Mouse (Mus musculus): ENCODE measurements at regions not wholly inside any gene's neighbourhood (a gene's known extent, or its start where the extent isn't known, plus 50 kb on each side); places are given as distances from the start of the nearest gene placed in this dataset.

DNA sequence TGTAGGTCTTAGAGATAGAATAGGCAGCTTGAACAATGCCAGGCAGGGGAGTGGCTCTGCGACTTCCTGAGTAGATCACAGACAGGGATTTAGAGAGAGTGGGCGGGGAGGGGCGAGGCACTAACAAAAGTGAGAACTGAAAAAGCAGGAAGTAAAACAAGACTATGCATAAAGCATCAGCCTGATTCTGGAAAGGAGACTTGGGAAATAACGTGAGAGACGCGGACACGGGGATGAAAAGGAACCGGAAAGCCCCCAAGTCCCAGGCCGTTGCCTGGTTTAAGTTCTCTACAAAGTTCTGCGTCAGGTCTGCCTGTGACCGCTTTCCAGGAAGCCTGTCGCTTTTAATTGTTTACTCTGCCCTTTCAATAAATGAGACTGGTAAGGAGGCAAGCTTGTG lies 86.3 kb downstream of the D16Ertd472e start:
- in situ Hi-C loops (cut with MboI), result no loop called here

DNA sequence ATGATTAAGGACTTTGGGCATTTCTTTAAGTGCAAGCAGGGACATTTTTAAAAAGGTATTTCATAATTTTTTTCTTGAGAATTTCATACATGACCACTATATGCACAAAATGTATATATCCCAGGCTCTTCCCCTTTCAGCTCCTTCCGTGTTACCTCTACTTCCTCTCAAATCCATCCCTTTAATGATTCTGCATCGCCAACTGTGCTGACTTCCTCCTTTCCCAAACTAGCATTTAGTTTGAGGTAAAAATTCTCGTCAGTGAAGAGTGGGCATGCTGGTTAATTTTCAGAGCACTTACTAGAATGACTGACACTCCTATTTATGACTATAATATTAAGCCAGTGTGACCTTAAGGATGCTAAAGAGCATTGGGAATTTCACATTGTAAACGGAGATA lies 86.9 kb downstream of the D16Ertd472e start:
- in situ Hi-C loops (cut with MboI), result no loop called here

DNA sequence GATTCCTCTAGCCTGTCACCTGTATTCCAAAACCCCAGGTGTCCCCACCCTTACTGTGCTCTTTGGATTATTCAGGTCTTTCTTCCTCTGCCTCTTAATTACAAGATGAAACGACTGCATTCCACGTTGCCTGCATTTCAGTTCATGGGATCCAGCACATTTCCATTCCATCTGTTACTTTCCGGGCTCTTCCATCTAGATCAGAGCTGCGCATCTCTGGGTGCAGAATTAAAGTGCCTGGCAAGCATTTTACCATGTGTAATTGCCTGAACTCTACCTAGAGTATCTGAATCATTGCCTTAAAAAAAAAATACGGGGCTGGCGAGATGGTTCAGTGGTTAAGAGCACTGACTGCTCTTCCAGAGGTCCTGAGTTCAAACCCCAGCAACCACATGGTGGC lies 90.0 kb downstream of the D16Ertd472e start:
- in situ Hi-C loops (cut with MboI), result no loop called here

DNA sequence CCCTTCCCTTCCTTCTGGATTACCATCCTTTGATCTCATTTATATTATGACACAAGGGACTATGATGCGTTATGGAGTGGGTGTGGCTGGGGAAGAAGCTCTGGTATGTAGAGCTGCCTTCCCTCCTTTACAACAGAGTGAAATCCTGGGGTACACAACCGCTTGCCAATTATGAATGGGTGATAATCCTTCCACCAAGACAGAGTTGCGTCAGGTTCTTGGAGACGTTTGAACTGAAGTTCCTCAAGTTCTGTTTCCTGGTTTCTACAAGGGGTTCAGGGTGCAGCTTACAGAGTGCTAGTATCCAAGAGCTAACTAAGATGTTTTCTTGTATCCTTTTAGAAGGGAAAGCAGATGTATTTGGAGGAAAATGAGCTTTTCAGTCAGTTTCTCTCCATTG lies 92.2 kb downstream of the D16Ertd472e start:
- in situ Hi-C loops (cut with MboI), result no loop called here

DNA sequence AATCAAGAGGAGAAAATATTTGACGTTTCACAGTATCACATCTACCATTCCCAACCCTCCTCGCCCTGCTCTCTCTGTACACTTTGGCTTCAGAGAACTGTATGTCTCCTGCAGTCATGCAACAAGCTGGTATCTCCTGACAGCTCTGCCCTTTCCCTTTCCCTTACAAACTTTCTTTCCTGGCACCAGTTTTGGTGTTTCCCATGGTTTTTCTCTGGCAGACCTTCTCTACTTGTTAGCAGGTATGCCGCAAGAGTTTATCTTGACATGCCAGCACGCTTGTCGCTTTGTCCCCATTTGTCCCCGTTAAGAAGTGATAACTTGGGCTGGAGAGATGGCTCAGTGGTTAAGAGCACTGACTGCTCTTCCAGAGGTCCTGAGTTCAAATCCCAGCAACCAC lies 94.9 kb downstream of the D16Ertd472e start:
- in situ Hi-C loops (cut with MboI), result no loop called here

DNA sequence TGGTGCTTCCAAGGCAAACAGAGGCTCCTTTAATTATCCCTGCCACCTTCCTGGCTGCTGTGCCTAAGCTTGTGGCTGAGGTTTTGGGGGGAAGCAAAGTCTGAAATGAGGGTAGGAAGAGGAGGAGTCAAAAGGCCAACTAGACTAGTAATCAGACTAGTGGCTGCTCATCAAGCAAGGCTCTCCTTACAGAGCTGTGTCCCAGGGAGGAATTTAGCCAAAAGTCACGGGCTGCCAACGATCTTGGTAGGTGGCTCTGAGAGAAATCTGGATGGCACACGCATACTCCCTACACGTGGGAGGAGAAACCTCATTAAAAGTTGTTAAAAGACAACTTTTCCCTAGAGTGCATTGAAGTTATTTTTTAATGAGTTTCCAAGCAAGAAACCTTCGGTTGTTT lies 95.4 kb downstream of the D16Ertd472e start:
- in situ Hi-C loops (cut with MboI), result no loop called here

DNA sequence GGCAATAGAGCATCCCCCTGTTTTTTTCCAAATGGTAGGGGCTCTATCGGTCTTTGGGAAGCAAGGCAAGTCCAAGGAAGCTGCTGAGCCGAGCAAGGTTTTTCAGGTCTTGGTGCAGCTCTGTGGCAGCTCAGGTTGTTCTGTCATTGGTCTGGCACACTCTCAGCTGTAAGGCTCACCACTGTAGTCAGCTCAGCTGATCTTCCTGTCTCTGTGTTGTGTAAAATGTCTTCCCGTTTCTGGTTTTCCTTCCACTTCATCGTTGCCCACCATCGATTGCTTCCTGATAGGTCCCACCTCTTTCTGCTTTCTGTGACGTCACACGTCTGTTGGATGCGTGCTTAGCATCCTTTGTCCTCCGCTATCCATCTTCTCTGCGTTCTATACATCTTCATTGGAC lies 96.2 kb downstream of the D16Ertd472e start:
- in situ Hi-C loops (cut with MboI), result no loop called here

DNA sequence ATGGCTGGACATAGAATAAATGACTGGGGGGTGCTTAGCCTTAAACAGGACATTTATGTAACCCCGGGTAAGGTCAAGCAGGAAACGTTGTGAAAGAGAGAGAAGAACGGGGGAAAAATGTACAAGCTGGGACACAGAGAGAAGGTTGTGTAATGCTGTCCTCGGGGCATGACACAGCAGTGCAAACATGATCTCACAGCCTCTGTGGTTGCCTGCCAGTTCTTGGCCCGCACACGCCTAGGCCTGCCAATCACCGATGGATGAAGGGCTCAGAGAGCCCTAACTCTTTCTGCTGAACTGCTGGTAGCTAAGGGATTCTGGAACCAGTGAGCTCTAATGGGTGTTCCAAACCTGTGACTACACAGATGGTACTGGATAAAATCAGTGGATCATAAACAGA lies 96.5 kb upstream of the Btg3 start:
- in situ Hi-C loops (cut with MboI), result no loop called here

DNA sequence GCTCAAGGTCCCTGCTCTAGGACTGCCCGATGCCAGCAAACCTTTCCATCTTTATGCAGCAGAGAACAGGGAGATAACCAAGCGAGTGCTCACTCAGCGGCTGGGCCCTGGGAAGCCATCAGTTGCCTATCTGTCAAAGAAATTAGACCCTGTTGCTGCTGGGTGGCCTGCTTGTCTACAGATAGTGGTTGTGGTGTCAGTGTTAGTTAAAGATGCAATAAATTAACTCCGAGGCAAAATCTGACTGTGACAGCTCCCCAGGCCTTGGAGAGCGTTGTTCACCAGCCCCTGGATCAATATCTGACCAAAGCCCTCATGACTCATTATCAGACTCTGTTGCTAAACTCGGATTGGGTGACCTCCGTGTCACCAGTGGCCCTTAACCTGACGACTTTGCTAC lies 83.0 kb upstream of the Btg3 start:
- in situ Hi-C loops (cut with MboI), result loop anchor here (10.0 kb wide), 1 partner anchor 175 kb away; no protein-coding TSS in a partner anchor

DNA sequence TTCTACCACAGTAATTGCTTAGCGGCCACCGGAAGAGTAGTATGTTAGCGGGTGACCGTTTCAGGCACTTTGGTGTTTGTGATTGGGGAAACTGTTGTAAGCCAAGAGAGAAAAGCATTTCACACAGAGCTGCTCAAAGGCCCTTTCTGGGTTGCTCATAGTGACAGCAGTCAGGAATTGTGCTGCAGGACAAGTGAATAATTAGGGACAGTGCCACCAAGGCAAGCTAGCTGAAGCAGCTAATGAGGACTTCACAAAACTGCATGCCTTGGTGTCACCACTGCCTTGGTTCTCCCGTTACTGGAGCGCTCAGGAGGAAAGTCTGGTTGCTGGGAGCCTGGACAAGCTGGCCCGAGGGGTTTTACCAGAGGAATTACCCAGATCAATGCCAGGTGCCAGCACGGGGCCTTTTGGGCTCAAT lies 80.7 kb upstream of the Btg3 start:
- in situ Hi-C loops (cut with MboI), result loop anchor here (10.0 kb wide), 1 partner anchor 177 kb away; no protein-coding TSS in a partner anchor

DNA sequence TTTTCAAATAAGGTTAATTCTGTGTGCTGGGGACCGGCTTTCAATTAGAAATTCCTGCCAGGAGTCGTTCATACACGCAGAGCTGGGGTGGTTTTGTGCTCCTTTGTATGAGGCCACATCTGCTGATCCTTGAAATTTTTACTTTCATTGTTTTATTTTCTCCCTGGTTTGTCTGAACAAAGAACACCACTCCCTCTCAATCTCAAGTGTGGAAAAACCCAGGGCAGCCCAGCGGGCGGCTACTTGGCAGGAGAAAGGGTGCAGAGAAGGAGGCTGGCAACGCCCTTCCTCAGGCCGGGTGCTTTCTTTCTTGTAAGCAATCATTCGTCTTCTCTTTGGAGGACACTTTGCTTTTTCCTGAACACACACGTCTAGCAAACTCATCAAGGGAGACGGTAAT lies 79.4 kb upstream of the Btg3 start:
- in situ Hi-C loops (cut with MboI), result loop anchor here (10.0 kb wide), 1 partner anchor 178 kb away; no protein-coding TSS in a partner anchor

DNA sequence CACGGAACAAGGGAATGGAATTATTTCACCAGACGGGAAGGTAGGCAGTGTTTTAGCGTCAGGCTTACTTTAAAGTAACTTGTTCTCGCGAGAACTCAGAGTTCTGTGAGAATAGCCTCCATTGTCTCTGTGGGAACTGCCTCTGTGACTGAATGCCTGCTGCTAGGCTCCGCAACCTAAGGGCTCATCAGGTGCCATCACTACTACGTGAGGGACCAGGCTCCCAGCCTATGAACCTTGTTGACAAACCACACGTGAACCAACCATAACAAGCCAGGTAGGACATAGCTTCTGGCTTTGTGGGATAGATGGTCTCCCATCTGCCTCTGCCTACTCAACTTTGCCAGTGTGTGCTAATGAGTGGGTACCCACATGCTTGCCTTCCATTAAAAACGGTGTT lies 77.5 kb upstream of the Btg3 start:
- in situ Hi-C loops (cut with MboI), result loop anchor here (10.0 kb wide), 1 partner anchor 180 kb away; no protein-coding TSS in a partner anchor

DNA sequence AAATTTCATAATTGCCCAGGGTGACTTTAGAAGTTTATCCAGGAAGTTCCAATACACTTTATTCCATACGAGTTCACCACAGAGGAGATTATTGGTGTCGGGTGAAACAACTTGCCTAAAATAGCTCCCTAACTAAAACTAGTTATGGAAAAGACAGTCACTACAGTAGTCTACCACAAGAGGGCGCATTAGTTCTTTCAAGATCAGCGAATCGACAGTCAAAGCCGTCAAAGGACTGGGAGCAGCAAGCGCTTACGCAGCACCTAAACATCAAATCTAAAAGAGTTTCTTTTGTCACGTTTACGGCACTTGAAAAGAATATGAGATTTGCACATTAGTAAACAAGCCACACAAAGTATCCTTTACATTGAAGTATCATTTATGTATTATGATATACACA lies 75.3 kb upstream of the Btg3 start:
- in situ Hi-C loops (cut with MboI), result loop anchor here (10.0 kb wide), 1 partner anchor 182 kb away; no protein-coding TSS in a partner anchor

DNA sequence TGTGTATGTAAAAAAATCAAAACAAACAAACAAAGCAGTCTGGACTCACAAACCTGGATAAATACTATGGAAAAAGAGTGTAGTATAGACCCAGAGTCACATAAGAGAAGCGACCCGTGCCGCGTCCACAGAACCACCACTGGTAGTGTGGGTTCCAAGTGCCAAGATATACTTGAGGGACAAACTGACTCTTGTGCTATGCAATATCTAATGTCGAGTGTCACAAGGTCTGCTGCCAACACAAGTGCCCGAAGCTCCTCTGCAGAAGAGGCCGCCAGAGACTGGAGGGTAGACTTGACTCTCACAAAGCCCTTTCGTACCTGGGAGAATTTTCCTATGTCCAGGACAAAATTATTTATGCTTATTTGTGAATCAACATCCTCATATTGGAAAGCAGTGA lies 74.8 kb upstream of the Btg3 start:
- in situ Hi-C loops (cut with MboI), result loop anchor here (10.0 kb wide), 1 partner anchor 183 kb away; no protein-coding TSS in a partner anchor

DNA sequence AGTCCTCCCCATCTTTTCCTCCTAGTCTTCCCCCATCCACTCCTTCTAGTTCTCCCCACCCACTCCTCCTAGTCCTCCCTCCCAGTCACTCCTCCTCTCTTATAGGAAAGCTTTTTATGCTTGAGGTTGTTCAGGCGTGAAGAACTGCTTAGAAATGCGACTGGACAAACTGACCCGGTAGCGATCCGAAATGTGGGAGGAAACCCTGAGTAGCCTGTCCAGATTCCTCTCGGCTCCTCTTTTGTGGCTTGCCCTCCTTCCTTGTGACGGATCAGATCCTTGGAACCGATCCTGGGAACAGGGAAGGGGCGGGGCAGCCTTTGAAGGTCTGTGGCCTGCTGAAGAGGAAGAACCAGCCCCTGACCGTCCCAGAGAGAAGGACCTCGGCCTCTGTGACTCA lies 74.3 kb upstream of the Btg3 start:
- in situ Hi-C loops (cut with MboI), result loop anchor here (10.0 kb wide), 1 partner anchor 184 kb away; no protein-coding TSS in a partner anchor

DNA sequence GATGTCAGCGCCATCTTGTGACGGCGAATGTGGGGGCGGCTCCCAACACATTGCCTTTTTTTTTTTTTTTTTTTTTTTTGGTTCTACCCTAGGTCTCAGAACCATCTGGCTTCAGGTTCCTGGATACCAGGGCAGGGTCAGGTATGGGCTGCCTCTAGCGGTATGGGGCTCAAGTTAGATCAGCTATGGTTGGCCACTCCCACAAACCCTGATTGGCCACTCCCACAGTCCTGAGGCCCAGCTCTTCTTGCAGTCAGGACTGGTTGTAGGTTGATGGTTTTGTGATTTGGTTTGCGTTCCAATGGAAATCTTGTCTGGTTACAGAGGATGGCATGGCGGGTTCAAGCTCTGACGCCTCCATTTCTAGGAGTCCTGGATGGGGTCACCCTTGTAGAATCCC lies 72.2 kb upstream of the Btg3 start:
- in situ Hi-C loops (cut with MboI), result no loop called here

DNA sequence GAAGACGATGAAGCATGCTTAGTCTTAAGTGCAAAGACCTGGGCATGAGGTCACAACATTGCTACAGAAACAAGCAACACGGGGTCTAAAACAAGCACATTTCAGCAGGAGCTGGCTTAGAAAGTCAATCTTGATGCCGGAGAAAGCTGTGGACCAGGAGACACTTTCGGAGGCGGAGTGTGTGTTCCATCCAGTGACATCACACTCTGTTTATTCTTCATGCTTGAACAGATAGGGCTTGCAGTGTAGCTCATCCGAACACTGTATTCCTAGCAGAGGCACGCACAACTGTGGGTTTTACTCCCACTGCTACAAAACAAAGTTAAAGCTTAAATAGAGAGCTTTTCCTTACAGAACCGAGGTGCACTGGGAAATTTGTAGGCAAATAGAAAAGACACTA lies 66.3 kb upstream of the Btg3 start:
- in situ Hi-C loops (cut with MboI), result no loop called here

DNA sequence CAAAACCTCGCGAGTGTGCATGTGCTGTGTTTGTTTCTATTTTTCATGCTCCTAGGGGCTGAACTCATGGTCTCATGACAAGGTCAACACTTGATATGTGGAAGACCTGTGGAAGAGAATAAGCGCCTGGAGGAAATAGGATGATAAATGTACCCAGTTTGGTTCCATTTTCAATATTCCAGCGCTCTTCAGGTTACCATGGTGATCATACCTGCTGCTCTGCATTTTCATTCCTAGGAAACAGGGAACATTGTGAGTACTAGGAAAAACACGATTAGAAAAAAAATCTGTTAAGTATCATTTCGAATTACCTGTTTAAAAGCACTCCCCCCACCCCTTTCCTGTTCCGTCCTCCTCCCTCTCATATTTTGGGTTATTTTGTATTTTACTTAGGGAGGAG lies 65.8 kb upstream of the Btg3 start:
- in situ Hi-C loops (cut with MboI), result no loop called here

DNA sequence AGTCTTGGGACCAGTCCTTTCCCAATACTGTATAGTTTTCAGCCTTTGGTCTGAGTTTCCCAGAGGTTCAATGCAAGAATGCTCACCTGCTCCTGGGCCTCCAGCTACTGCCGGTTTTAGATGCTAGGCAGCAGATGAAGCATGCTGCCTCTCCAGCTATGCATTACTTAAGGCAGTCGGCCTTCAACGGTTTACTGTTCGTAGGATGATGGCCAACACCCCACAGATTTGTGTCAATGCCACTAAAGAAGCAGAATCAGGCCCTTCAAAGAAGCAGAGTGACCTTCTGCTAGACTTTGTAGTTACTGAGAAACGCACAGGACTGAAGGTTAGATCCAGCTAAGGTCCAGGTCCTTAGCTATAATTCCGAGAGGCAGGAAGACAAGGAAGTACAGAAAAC lies 65.0 kb upstream of the Btg3 start:
- in situ Hi-C loops (cut with MboI), result no loop called here

DNA sequence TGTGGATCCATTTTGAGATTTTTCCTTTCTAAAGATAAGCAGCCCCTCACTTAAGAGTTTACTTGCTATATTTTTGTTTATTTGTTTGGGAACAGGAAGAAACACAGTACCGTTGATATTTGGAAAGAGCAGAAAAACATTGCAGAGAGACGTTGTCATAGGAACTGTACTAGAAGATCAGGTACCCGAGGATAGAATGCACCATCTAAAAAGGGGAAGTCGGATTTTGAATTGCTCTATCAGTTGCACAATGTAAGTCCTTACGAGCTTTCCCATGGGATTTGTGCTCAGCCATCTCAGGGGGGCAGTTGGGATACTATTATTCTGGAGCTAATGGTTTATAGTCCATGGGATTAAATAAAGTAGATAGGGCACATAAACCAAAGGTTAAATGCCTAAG lies 58.7 kb upstream of the Btg3 start:
- in situ Hi-C loops (cut with MboI), result no loop called here

DNA sequence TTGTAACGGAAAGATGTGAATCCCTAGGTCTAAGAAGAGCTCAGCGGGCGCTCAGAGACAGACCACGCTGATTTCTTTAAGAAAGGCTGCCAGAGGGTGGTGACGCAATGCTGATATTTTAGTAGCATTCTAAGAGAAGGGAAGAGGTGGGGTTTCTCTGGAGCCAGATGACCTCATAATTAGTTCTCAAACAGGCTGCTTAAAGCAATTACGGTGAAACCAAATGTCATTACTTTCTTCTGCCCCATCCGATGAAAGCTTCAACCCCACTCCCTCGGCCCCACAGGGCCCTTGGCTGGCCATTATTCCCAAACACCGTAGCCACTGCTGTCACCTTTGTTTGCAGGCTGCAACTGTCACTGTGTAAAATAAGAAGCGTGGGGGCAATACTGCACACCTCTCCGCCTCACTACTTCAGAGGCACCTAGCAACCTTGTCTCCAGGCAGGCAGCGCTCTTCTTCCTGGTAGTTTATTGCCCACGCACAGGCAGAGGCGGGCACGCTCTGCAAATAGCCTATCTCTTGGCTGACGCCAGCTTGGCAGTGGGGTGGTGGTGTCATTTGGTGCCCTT lies 50.6 kb upstream of the Btg3 start:
- in situ Hi-C loops (cut with MboI), result no loop called here

Data from mature B cell (primary cell).